Mouse (Mus musculus) heart, embryonic 16.5 days (tissue): ENCODE data around the gene Gm11627. TPM values are rescaled to one million over a fixed set of nuclear protein-coding genes. Genes with fewer than 3 reads are reported as not detected.
A peak's percentile ranks its signal among the peaks of the same experiment; 100 is the strongest.

Experiments
- ATAC-seq: fragments of 200-750 bp; cut with Nextera tagmentation; replicated peaks from 2 replicates; pipeline ENCODE4 v1.8.0; 2017; ENCODE audit warnings: moderate number of reproducible peaks; ENCODE audit not compliant: insufficient read depth, low FRiP score; ENCODE audit errors: extremely low read depth
- H3K27ac ChIP-seq: fragments of 300-500 bp; sonication (generic); 2 replicates; pipeline ENCODE4 v1.5.1; 2014; ENCODE audit warnings: mild to moderate bottlenecking, low read length, control low read depth, moderate library complexity
- H3K27me3 ChIP-seq: fragments of 300-500 bp; sonication (generic); 2 replicates; pipeline ENCODE4 v1.6.1; 2014; ENCODE audit warnings: low read length, mixed read lengths; ENCODE audit not compliant: control insufficient read depth, insufficient read depth
- H3K36me3 ChIP-seq: fragments of 300-500 bp; sonication (generic); 2 replicates; pipeline ENCODE4 v1.6.1; 2014; ENCODE audit not compliant: control insufficient read depth, insufficient read depth
- H3K4me1 ChIP-seq: fragments of 300-500 bp; sonication (generic); 2 replicates; pipeline ENCODE4 v1.6.1; 2014; ENCODE audit warnings: low read length, mixed read lengths; ENCODE audit not compliant: control insufficient read depth, insufficient read depth
- H3K4me2 ChIP-seq: fragments of 300-500 bp; sonication (generic); 2 replicates; pipeline ENCODE4 v1.6.1; 2014; ENCODE audit warnings: low read depth, mild to moderate bottlenecking, control low read depth, low read length
- H3K4me3 ChIP-seq: fragments of 300-500 bp; sonication (generic); 2 replicates; pipeline ENCODE4 v1.5.1; 2014; ENCODE audit warnings: mild to moderate bottlenecking, control low read depth, low read length
- H3K9ac ChIP-seq: fragments of 300-500 bp; sonication (generic); 2 replicates; pipeline ENCODE4 v1.6.1; 2014; ENCODE audit warnings: low read length, control low read depth
- H3K9me3 ChIP-seq: fragments of 300-500 bp; sonication (generic); replicated peaks from 2 replicates; pipeline ENCODE4 v1.6.1; 2016; ENCODE audit warnings: low read length; ENCODE audit not compliant: control insufficient read depth
- WGBS: fragments of 180-500 bp; shearing (Covaris S2); extraction: QIAGEN DNeasy Blood & Tissue Kit; methylation state at CpG from one replicate; pipeline ENCODE4 v1.1.7; 2014; 5-methylcytosine and 5-hydroxymethylcytosine counted together
- polyA plus RNA-seq: library from polyadenylated mRNA; unstranded; fragments of >200 nt; fragmentation: Nextera tagmentation; extraction: Ambion mirVana; gene quantifications from 2 replicates; pipeline ENCODE4 v1.2.1, GENCODE M21; 2015

Gm11627 gene
- polyA plus RNA-seq, 1 experiment from 2014 or later, result 9.5 TPM

DNA sequence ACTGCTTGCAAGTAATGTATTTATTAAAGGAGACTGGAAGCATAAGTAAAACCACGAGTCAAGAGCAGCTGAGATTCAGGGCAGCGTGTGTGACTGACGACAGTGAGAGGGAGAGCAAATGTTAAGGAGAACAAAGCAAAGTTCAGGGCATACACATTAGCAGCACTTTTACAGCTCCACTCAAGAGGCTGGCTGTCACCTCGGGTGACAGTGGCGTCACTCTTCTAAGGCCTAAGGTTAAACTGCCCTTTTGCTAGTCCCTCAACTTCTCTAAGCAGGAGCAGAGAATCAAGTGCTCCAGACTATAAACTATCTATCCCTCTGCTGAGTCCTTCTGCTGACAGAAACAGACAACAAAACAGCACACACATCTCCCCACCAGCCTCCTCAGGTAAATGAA, 47.8 kb downstream of the Gm11627 start:
- Histone ChIP-seq H3K27me3 (no peaks in the 10 kb centered on the region), H3K4me1 (peaks cover 2% of the 10 kb centered on the region; the same call in 1 of the 2 replicates), H3K36me3 (peaks cover 3% of the 10 kb centered on the region), H3K9ac (no peak overlapping the region), H3K27ac (0 out of 2 replicates have a peak overlapping the region, but pooled peaks have one; percentile 9), H3K9me3 (no peaks in the 10 kb centered on the region), H3K4me3 (no peak overlapping the region), H3K4me2 (no peak overlapping the region)
- no peak for ATAC-seq
- 33% methylated on average over 5 of the region's 5 CpGs for WGBS

Other genes starting within 250 kb of the Gm11627 start
- gene Slc4a1, start 213.3 kb downstream of the Gm11627 start, polyA plus RNA-seq, result 14.9 TPM in 2 replicates
- gene Rundc3a, start 186.1 kb downstream of the Gm11627 start, polyA plus RNA-seq, result 0.72 and 1.3 TPM in 2 replicates
- gene Slc25a39, start 171.5 kb downstream of the Gm11627 start, polyA plus RNA-seq, result 308 and 331 TPM in 2 replicates
- gene Grn, start 149.1 kb downstream of the Gm11627 start, polyA plus RNA-seq, result 215 and 234 TPM in 2 replicates
- 3.0 and 3.9 TPM in 2 replicates for gene Fam171a2, start 131.8 kb downstream of the Gm11627 start, polyA plus RNA-seq
- gene Itga2b, start 109.3 kb downstream of the Gm11627 start, polyA plus RNA-seq, result 6.5 and 6.6 TPM in 2 replicates
- 33.9 and 39.2 TPM in 2 replicates for gene Gpatch8, start 23.1 kb downstream of the Gm11627 start, polyA plus RNA-seq
- 12.4 and 15.6 TPM in 2 replicates for gene Fzd2, start 24.9 kb upstream of the Gm11627 start, polyA plus RNA-seq
- gene Meioc, start 84.3 kb upstream of the Gm11627 start, polyA plus RNA-seq, result 0.28 and 0.40 TPM in 2 replicates
- gene Ccdc43, start 118.3 kb upstream of the Gm11627 start, polyA plus RNA-seq, result 34.4 and 38.2 TPM in 2 replicates
- gene Adam11, start 182.0 kb upstream of the Gm11627 start, polyA plus RNA-seq, result 5.2 and 5.3 TPM in 2 replicates
- 45.5 and 46.3 TPM in 2 replicates for gene Gjc1, start 240.2 kb upstream of the Gm11627 start, polyA plus RNA-seq